Mouse (Mus musculus) frontal cortex, postnatal 10 days (tissue): ENCODE data around the gene Gm17949.

ENCODE experiments used
- DNase-seq, 2 experiments: peaks; one replicate each; pipeline ENCODE4 v3.0.0; 2022; ENCODE audit warnings: low spot score in 2 of 2, mixed read lengths in 1 of 2

Gene Gm17949

GRCm38 (mm10) chr17:56990115-56990746 lies 21.0 kb upstream of the Gm17949 start, which contains the start of gene Clpp:
Gene Clpp (plus strand): TSS chr17:56990305.
- DNase-seq: peak; percentile 90 to 93

GRCm38 (mm10) chr17:56990966-56991365 lies 20.3 kb upstream of the Gm17949 start:
- DNase-seq: peak in 1 of 2 experiments; percentile 4

- DNase-seq: no peak
These were observed 16.2 kb upstream of the Gm17949 start for GRCm38 (mm10) chr17:56995046-56995445.

GRCm38 (mm10) chr17:56996506-56996905 lies 14.8 kb upstream of the Gm17949 start:
- no peak for DNase-seq

GRCm38 (mm10) chr17:56997029-56997667 lies 14.1 kb upstream of the Gm17949 start, which contains the start of gene Alkbh7:
Gene Alkbh7 (plus strand): TSS chr17:56997339.
- DNase-seq: peak; percentile 94 to 95

- no peak for DNase-seq
These were observed 11.9 kb upstream of the Gm17949 start for GRCm38 (mm10) chr17:56999414-56999813.

GRCm38 (mm10) chr17:56999968-57000609 lies 11.2 kb upstream of the Gm17949 start, which contains the start of gene Pspn:
Gene Pspn (minus strand): TSS chr17:57000018.
- DNase-seq: no peak

- DNase-seq: no peak
These were observed 10.0 kb upstream of the Gm17949 start for GRCm38 (mm10) chr17:57001228-57001627.

- no peak for DNase-seq
These were observed 7.3 kb upstream of the Gm17949 start for GRCm38 (mm10) chr17:57003994-57004393.

- no peak for DNase-seq
These were observed 3.9 kb upstream of the Gm17949 start for GRCm38 (mm10) chr17:57007137-57007905.

- DNase-seq: no peak
These were observed 396 bp upstream of the Gm17949 start for GRCm38 (mm10) chr17:57010911-57011235.

- no peak for DNase-seq
These were observed 1.1 kb downstream of the Gm17949 start for GRCm38 (mm10) chr17:57012245-57012795.

- no peak for DNase-seq
These were observed 8.4 kb downstream of the Gm17949 start for GRCm38 (mm10) chr17:57019693-57020092.

- no peak for DNase-seq
These were observed 9.7 kb downstream of the Gm17949 start for GRCm38 (mm10) chr17:57020960-57021359.

- no peak for DNase-seq
These were observed 16.2 kb downstream of the Gm17949 start for GRCm38 (mm10) chr17:57027471-57027870.

- DNase-seq: no peak
These were observed 18.4 kb downstream of the Gm17949 start for GRCm38 (mm10) chr17:57029691-57030090.

GRCm38 (mm10) chr17:57030931-57031660 lies 19.8 kb downstream of the Gm17949 start, which contains the start of gene Khsrp:
Gene Khsrp (minus strand): TSS chr17:57031522.
- peak in 1 of 2 experiments; percentile 46 for DNase-seq

GRCm38 (mm10) chr17:57031661-57032420 lies 20.6 kb downstream of the Gm17949 start:
- peak; percentile 100 for DNase-seq

GRCm38 (mm10) chr17:57032854-57033253 lies 21.6 kb downstream of the Gm17949 start:
- DNase-seq: no peak

- no peak for DNase-seq
These were observed 27.7 kb downstream of the Gm17949 start for GRCm38 (mm10) chr17:57038978-57039377.
